Mouse (Mus musculus) intestine, postnatal 0 days (tissue): Measurements from ENCODE around the gene Npas3. TPM values are rescaled to one million over a fixed set of nuclear protein-coding genes. Genes with fewer than 3 reads are reported as not detected.

Experiments used
- ATAC-seq: fragments of 200-750 bp; cut with Nextera tagmentation; 2 replicates; pipeline ENCODE4 v1.8.0; 2017; ENCODE audit warnings: mild to moderate bottlenecking, moderate TSS enrichment, moderate library complexity
- H3K27ac ChIP-seq: fragments of 300-500 bp; sonication (generic); 2 replicates; pipeline ENCODE4 v1.5.1; 2014; ENCODE audit warnings: mild to moderate bottlenecking, low read depth, low read length, moderate library complexity
- H3K27me3 ChIP-seq: fragments of 300-500 bp; sonication (generic); replicated peaks from 2 replicates; pipeline ENCODE4 v1.6.1; 2014; ENCODE audit warnings: low read length, mixed read lengths; ENCODE audit not compliant: control insufficient read depth, insufficient read depth
- H3K36me3 ChIP-seq: fragments of 300-500 bp; sonication (generic); 2 replicates; pipeline ENCODE4 v1.6.1; 2014; ENCODE audit warnings: mild to moderate bottlenecking, moderate library complexity; ENCODE audit not compliant: control insufficient read depth, insufficient read depth
- H3K4me1 ChIP-seq: fragments of 300-500 bp; sonication (generic); replicated peaks from 2 replicates; pipeline ENCODE4 v1.6.1; 2014; ENCODE audit warnings: antibody characterized with exemption, low read length, mixed read lengths; ENCODE audit not compliant: control insufficient read depth, insufficient read depth
- H3K4me2 ChIP-seq: fragments of 300-500 bp; sonication (generic); replicated peaks from 2 replicates; pipeline ENCODE4 v1.6.1; 2014; ENCODE audit warnings: low read depth, mild to moderate bottlenecking, moderate library complexity
- H3K4me3 ChIP-seq: fragments of 300-500 bp; sonication (generic); 2 replicates; pipeline ENCODE4 v1.5.1; 2014; ENCODE audit warnings: low read depth, low read length
- H3K9ac ChIP-seq: fragments of 300-500 bp; sonication (generic); 2 replicates; pipeline ENCODE4 v1.6.1; 2014; ENCODE audit warnings: mild to moderate bottlenecking, low read depth, low read length
- H3K9me3 ChIP-seq: fragments of 300-500 bp; sonication (generic); 2 replicates; pipeline ENCODE4 v1.6.1; 2016; ENCODE audit warnings: mixed run types; ENCODE audit not compliant: control insufficient read depth
- CTCF ChIP-seq: sonication (generic); IDR thresholded peaks from 2 replicates; pipeline ENCODE4 v1.5.1; 2016; ENCODE audit warnings: low read depth, mild to moderate bottlenecking, control low read depth, antibody characterized with exemption, moderate library complexity
- WGBS: fragments of 180-500 bp; shearing (Covaris S2); extraction: QIAGEN DNeasy Blood & Tissue Kit; methylation state at CpG from one replicate; pipeline ENCODE4 v1.1.7; 2014; 5-methylcytosine and 5-hydroxymethylcytosine counted together
- polyA plus RNA-seq: library from polyadenylated mRNA; unstranded; fragments of >200 nt; fragmentation: Nextera tagmentation; extraction: Ambion mirVana; gene quantifications from 2 replicates; pipeline ENCODE4 v1.2.1, GENCODE M21; 2015

Npas3 gene
- polyA plus RNA-seq, 1 experiment from 2014 or later: 0.48 TPM

DNA sequence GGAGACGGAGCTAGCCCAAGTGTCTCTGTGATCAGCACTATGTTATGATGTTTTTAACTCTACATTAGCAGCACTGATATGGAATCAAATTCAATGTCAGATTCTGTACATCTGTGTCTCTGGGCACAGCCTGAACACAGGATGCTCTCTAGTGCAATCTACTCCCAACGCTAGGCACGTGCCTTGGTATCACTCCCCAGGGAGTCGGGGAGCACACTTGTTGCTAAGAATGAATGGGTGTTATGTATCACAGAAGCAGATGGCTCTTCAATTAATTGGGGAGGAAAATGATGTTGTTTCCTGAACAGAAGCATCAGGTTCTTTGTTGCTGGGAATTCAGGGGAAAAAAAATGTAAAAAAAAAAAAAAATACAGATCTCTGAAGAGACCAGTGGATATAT is 801.4 kb downstream of the Npas3 start:
- Histone ChIP-seq H3K4me3 (no peak overlapping the region), H3K4me1 (no peaks in the 10 kb centered on the region), H3K9me3 (no peaks in the 10 kb centered on the region), H3K4me2 (no peak overlapping the region), H3K27me3 (no peaks in the 10 kb centered on the region), H3K27ac (no peak overlapping the region), H3K9ac (no peak overlapping the region), H3K36me3 (no peaks in the 10 kb centered on the region)
- 83% methylated on average over 4 of the region's 4 CpGs for WGBS
- no peak for ATAC-seq
- TF ChIP-seq CTCF: no peak

DNA sequence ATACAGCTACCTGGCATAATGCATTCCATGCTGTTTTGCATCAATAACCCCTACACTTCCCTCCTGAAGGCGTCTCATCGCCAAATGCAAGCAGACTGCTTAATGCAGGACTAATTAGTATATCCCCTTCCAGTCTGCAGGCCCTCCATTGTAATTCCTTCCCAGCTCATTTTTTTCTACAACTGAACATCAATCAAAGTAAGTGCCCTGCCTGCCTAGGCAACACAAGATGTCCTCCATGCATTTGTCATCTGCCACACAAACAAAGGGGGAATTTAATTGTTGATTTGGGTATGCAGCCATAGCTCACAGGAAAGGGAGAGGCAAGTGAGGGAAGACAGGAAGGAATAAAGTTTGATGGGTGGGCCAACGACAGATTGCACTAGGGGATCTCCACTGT is 804.5 kb downstream of the Npas3 start:
- no peak for ATAC-seq
- no peak overlapping the region for H3K4me3 ChIP-seq

DNA sequence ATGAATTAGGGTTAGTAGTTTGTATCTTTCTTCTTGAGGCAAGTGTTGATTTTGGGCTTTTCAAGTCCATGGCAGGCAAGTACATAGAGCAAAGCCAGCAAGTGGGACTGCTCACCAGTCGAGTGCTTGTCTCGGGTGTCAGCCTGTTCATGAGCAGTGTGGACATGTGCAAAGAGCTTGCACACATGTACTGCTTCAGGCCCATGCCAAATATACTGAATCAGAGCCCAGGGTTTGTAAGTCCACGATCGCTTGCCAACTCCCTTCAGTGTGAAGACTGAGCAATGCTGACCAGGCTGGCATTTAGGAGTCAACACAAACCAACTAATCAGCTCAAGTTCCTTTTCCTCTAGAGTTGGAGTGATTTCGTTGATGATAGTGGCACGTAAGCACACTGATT is 805.1 kb downstream of the Npas3 start:
- no peaks in the 10 kb centered on the region for H3K36me3 ChIP-seq

More for the DNA sequence above, 804.5 kb downstream of the Npas3 start:
- no peaks in the 10 kb centered on the region for H3K9me3 ChIP-seq
- H3K4me2 ChIP-seq: no peak overlapping the region
- no peak overlapping the region for H3K27ac ChIP-seq
- H3K36me3 ChIP-seq: no peaks in the 10 kb centered on the region
- TF ChIP-seq CTCF: no peak
- WGBS: 76% methylated on average over 3 of the region's 3 CpGs
- H3K9ac ChIP-seq: no peak overlapping the region
- H3K27me3 ChIP-seq: no peaks in the 10 kb centered on the region
- H3K4me1 ChIP-seq: no peaks in the 10 kb centered on the region

DNA sequence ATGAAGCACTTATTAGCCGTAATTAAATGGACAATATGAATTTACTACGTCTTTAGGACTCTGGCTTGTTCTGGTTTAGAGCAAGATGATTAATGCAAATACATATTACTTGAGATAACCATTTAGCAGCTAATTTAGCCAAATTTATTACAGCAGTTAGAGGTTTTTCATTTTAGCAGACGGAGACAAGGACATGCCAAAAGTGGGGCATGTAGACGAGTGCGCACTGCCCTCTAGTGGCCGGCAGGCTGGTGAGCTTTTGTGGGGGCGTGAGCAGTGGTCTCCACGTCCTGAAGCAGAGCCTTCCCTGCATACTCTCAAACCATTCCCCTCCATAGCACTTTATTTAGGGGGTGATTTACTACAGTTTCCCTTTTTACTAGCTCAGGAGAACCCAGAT is 812.3 kb downstream of the Npas3 start:
- no peak for ATAC-seq
- WGBS: 13% methylated on average over 8 of the region's 8 CpGs

More for the DNA sequence above, 805.1 kb downstream of the Npas3 start:
- no peak for TF ChIP-seq CTCF
- no peaks in the 10 kb centered on the region for H3K9me3 ChIP-seq
- H3K4me1 ChIP-seq: no peaks in the 10 kb centered on the region
- H3K4me2 ChIP-seq: no peak overlapping the region
- no peaks in the 10 kb centered on the region for H3K27me3 ChIP-seq
- H3K9ac ChIP-seq: no peak overlapping the region
- no peak for ATAC-seq
- WGBS: 95% methylated on average over 6 of the region's 6 CpGs
- H3K4me3 ChIP-seq: no peak overlapping the region
- no peak overlapping the region for H3K27ac ChIP-seq

DNA sequence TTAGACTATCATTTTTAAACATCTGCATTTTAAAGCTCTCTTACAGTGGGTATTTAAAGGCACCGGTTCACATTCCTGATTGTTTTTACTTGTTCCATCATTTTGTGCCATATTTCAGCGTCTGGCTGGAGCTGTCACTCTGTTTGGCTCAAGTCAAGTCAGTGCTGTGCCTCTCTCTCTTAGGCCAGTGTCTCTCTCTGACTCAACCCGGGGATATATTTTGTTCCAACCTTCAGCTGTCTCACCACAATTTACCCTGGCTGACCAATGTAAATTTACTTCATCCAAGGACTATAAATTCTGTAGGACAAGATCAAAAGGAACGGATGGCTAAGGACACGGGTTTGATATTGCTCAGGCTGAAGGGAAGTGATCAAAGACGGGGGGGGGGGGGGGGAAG is 812.7 kb downstream of the Npas3 start:
- H3K4me3 ChIP-seq: no peak overlapping the region
- H3K9ac ChIP-seq: no peak overlapping the region
- H3K36me3 ChIP-seq: no peaks in the 10 kb centered on the region
- 0 out of 2 replicates have a peak, but pooled peaks cover 3% of the 10 kb centered on the region for H3K4me1 ChIP-seq
- no peak for TF ChIP-seq CTCF
- no peak overlapping the region for H3K4me2 ChIP-seq
- ATAC-seq: no peak
- no peaks in the 10 kb centered on the region for H3K9me3 ChIP-seq
- H3K27me3 ChIP-seq: no peaks in the 10 kb centered on the region
- H3K27ac ChIP-seq: no peak overlapping the region
- WGBS: 51% methylated on average over 6 of the region's 6 CpGs

More for the DNA sequence above, 812.3 kb downstream of the Npas3 start:
- no peak overlapping the region for H3K4me3 ChIP-seq
- H3K27me3 ChIP-seq: no peaks in the 10 kb centered on the region
- H3K4me2 ChIP-seq: no peak overlapping the region
- no peaks in the 10 kb centered on the region for H3K9me3 ChIP-seq
- H3K4me1 ChIP-seq: 0 out of 2 replicates have a peak, but pooled peaks cover 3% of the 10 kb centered on the region
- H3K36me3 ChIP-seq: no peaks in the 10 kb centered on the region
- TF ChIP-seq CTCF: peak; percentile 96
- H3K9ac ChIP-seq: no peak overlapping the region
- no peak overlapping the region for H3K27ac ChIP-seq

DNA sequence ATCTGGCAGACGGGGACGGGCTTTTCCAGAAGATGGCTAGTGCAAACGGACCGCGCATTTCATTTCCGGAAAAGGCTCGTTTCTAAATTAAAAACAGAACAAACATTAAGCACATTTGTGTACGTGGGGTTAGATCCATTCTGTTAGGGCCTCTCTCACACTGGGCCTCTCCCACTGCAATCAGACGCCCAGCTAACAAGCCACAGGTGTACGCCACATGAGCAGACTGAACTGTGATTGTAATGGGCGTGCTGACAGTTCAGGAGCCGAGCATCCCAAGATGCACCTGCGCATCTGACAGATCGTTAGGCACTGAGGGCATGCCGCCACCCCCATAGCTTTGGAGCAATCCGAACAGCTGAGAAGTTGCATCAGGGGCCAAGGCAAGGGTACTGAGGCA is 816.5 kb downstream of the Npas3 start:
- Histone ChIP-seq H3K36me3 (no peaks in the 10 kb centered on the region), H3K4me1 (0 out of 2 replicates have a peak, but pooled peaks cover 7% of the 10 kb centered on the region), H3K27me3 (peaks cover 30% of the 10 kb centered on the region), H3K9ac (no peak overlapping the region), H3K27ac (no peak overlapping the region), H3K4me2 (no peak overlapping the region), H3K9me3 (no peaks in the 10 kb centered on the region), H3K4me3 (no peak overlapping the region)
- no peak for TF ChIP-seq CTCF
- no peak for ATAC-seq
- 82% methylated on average over 16 of the region's 16 CpGs for WGBS

DNA sequence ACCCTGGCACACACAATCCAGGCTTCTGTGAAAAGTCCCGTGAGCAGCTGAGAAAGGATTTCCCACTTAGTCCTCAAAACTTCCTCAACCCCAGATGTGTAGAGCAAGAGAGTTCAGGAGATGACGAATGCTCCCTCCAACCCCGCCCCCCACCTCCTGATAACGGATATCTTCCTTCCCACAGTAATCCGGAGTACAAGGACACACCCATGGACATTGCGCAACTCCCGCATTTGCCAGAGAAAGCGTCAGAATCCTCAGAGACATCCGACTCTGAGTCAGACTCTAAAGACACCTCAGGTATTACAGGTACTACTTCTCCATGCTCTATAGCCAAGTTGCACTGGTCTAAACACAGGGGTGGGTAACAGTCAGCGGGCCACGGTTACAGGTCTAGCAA is 817.1 kb downstream of the Npas3 start:
- peak; percentile 75 for ATAC-seq
- no peak overlapping the region for H3K9ac ChIP-seq
- no peak overlapping the region for H3K4me3 ChIP-seq
- H3K36me3 ChIP-seq: no peaks in the 10 kb centered on the region
- H3K9me3 ChIP-seq: no peaks in the 10 kb centered on the region
- TF ChIP-seq CTCF: no peak
- H3K4me2 ChIP-seq: no peak overlapping the region
- no peak overlapping the region for H3K27ac ChIP-seq
- peaks cover 30% of the 10 kb centered on the region for H3K27me3 ChIP-seq
- H3K4me1 ChIP-seq: 0 out of 2 replicates have a peak, but pooled peaks cover 7% of the 10 kb centered on the region
- WGBS: 42% methylated on average over 11 of the region's 11 CpGs
